Mouse (Mus musculus) Muller cell, postnatal 12 days (primary cell): ENCODE results near the gene Trnp1.

Experiments used
- DNase-seq: peaks from one replicate; pipeline ENCODE4 v3.0.0-alpha.2; 2015; ENCODE audit errors: inconsistent ontology term

Gene Trnp1

DNA sequence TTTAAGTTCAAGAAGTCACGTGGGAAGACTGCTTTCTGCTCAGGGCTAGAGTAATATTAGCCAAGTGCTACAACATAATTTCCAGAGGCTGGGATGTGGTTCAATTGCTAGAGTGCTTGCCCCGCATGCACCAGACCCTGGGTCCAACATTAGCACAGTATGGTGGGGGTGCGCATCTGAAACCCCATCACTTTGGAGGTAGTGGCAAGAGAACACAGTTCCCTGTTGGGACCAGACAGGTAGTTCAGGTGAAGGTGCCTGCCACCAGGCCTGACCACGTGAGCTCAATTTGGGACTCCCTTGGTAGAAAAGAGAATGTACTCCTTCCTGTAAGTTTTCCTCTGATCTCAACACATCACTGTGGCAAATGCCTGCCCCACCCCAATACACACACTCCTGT is 3.5 kb downstream of the Trnp1 start:
- no peak for DNase-seq

DNA sequence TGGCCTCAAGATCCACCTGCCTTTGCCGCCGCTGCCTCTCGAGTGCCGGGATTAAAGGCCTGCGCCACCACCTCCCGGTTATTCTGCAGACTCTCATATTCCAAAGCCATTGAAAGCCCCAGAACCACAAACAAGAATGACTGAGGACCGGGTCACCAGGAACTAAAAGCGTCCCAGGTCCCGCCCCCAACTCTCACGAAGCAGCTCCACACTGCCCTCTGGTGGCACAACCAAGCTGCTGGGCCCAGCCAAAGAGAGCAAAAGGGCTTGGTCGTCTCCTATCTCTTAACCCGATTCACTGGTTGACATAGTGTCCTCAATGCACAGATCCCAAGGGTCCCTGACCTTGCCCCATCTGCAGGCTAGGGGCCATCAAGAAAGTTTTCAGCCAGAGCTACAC is 3.9 kb downstream of the Trnp1 start:
- peak; percentile 92 for DNase-seq

DNA sequence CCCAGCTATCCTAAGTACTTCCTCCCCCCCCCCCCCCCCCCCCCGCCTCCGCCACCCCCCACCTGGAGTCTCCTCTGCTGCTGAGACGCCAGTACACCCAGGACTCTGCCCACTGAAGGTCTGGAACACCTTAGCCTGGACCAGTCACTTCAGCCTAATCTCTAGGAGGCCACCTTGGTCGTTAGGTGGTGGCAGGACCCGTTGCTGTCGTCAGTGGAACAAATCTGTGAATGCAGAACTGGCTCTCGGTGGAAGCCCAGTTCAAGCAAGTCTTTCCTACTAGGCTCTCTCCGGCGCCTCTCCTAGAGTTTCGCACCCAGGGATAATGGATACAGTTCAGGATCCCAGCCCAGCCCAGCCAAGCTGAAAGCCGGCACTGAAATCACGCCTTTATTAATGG is 4.5 kb downstream of the Trnp1 start:
- DNase-seq: no peak

DNA sequence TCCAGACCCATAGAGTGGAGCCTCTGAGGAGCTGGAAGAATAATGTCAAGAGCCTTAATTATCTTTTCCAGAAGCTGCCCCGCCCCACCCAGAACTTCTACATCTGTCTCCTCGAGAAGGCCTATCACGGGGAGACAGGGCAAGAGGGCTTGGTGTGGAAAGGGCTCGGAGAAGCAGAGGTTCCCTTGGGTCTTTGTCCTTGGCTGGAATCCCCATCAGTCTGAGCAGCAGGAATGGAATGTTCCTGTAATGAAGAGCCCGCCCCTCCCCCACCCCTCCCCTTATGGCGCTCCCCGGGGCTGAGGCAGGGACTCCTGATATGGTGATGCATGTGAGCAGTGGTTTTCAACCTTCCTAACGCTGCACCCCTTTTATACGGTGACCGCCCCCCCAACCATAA is 6.5 kb downstream of the Trnp1 start:
- peak; percentile 86 for DNase-seq

DNA sequence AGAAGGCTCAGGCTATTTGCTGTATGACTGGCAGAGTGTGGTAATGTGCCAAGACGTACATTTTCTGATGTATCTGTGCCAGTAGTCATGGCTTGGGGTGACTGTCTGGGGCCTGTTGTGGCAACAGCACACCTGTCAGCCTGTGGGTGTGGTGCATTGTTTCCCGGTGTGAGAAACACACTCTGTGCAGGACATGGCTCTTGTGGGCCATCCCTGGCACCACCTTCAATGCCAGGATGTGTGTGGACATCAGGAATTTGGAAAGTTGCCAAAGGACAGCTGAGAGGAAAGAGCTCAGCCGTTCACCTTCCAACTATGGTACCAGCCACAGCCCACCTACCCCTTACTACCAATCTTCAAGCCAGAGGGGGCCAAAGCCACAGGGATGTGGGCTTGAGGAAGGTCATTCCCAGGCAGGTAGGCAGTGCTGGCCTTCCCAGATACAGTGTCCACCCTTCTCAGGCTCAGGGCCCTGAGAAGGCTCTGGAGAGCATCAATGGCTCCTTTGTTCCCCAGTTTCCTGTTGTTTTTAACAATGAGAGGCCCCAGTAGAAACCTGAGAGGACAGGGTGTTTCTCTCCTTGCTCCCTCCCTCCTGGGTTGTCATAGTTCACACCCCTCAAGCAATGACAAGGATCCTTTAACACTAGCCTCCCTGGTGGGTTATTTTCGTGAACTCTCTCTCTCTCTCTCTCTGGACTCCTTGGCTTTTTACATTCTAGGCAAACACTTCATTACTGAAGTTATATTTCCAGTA is 8.7 kb downstream of the Trnp1 start:
- DNase-seq: peak; percentile 87

DNA sequence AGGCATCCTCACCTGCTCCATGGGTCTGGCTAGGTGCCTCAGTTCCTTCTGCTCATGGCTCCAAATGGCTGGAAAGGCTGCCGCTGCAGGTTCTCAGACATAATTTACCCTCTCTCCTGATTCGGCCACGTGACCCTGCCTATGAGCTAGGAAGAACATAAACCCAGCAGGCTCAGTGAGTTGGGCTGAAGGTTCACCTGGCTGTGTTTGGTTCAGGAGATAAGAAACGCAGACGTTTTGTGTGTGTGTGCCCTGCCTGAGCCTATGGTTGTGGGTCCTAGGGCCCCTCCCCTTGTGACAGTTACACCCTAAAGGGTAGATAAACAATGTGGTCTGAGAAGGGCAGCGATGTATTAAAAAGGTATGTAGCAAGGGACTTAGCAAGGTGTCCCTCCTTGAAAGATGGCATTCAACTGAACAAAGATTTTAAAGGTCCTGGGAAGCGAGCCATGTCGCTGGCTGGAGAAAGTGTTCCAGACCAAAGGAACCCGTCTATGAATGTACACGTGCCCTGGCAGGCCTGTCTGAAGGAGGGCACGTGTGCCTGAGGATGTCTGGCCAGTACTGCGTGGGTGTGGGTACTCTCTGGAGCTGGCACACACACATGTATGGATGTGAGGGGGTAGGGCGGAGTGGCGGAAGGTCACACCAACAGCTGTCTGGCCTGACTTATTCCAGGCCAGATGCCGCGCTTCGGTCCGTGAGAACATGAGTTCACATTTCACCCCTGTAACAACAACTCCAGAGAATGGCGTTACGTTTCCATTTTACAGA is 9.5 kb downstream of the Trnp1 start:
- no peak for DNase-seq

DNA sequence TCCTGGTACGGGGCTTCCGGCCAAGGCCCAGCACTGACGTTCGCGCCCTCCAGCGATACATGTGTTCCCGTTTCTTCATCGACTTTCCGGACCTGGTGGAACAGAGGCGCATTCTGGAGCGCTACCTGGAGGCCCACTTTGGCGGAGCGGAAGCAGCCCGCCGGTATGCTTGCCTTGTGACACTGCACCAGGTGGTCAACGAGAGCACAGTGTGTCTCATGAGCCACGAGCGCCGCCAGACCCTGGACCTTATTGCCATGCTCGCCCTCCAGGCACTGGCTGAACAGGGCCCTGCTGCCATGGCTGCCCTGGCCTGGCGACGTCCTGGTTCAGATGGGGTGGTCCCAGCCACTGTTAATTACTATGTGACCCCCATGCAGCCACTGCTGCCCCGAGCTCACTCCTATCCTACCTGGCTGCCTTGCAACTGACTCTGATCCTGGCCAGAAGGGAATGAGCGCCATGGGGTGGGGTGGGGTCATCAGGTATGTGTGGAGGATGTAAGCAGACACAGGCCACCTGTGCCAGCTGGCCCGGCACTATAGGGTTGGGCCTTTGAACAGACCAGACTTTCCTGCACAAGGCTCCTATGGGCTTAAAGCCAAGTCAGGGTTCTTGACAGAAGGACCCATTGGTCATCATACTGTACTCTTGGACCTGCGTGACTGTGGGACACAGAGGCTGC is 11.5 kb downstream of the Trnp1 start:
- no peak for DNase-seq

DNA sequence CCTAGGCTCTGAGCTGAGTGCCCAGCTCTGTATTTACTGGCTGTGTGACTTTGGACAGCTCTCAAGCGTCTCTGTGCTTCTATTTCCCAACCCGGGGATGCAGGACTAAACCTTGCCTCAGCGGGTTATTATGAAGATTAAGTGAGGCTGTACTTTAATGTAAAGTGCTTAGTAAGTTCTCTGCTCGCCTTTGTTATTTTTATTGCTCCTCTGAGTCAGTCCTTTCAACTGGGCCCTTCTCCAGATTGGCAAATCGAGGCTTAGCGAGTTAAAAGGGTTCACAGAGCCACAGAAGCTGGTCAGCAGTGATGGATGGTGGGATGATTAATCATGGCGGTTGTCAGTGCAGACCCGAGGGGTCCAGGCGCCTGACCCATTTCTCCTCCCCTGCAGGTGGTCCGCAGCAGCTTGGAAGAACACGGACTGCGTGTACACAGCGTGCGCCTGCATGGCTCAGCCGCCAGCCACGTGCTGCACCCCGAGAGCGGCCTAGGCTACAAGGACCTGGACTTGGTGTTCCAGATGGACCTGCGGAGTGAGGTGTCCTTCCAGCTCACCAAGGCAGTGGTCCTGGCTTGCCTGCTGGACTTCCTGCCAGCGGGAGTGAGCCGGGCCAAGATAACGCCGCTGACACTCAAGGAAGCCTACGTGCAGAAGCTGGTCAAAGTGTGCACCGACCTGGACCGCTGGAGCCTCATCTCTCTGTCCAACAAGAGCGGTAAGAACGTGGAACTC is 12.5 kb downstream of the Trnp1 start:
- no peak for DNase-seq

DNA sequence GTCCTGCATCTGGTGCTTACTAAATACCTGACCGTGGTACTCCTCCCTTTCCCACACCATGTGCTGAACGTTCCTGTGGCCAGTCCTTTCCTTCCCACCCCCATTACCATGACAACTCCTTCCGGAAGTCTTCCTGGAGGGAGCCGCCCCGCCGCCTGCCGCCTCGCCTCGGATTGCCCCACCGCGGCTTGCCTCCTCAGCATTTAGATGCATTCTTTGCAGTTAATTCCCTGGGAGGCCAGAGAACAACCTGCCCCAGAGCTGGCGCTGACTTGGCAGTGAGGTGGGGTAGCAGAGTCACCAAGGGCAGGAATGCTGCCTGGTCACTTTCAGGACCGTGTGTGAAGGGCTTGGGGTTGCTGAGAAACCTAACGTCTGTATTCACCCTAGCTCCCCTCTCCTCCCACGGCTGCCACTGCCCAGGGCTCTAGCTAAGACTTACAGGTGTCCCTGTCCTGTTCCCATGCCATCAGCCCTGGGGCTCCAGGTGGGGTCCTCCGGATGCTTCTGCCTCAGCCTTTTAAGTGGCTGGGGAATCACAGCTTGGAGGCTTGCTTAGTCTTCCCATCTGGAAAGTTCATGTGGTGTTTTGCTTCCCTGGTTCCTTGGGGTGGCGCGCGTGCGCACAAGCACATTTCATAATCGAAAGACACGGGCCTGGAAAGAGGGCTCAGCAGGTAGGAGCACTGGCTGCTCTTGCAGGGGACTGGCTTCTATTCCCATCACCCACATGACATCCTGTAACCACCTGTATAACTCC is 13.9 kb downstream of the Trnp1 start:
- DNase-seq: peak; percentile 75

DNA sequence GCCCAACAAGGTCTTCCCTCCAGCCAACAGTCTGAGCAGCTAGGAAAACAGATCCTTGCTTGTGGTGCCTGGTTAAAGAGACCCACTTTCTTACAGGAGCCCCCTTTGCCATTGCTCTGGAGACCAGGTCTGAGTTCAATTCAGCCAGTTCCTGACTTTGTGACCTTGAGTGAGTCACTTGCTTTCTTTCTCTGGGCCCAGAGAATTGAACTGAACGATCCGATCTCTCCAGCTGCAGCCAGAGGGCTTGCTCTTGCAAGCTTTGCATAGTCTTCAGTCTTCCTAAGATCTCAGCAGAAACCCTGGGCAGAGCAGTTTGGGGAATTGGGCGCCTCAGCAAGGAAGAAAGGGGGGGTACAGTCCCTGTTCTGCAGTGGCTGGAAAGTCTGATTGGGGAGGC is 15.9 kb downstream of the Trnp1 start:
- DNase-seq: no peak

DNA sequence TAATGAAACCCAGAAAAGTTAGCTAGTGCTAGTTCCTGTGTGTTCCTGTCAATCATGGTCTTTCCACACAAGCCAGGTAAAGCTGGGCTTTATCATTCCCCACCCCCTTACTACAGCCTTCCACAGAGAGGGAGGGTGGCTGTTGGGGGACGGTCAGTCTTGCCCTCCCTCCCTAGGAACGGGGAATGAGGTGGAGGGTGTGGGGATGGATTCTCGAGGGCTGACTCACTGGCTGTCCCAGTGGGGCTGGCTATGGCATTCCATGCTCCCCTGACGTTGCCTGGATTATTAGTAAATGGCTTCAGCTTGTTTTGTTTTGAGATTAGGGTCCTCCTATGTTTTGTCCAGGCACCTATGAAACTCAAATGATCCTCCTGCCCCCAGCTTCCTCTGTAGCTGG is 16.9 kb downstream of the Trnp1 start:
- peak; percentile 87 for DNase-seq

DNA sequence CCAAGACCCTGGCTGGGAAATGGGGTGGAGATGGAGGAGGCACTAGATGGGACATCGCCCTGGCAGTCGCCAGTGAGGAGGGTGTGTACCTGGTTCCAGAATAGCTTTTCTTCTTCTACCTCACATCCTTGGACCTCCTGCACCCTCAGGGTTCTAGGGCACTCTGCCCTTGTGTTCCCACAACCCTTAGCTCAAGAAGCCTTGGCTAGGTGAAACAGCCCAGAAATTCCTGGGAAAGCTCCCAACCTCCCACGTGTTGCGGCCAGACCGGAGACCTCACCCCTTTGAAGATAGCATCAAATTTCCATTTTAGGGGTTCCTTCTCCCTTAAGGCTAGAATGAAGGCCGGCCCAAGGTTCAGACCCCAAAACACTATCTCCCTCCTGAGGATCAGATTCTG is 17.6 kb downstream of the Trnp1 start:
- DNase-seq: no peak

DNA sequence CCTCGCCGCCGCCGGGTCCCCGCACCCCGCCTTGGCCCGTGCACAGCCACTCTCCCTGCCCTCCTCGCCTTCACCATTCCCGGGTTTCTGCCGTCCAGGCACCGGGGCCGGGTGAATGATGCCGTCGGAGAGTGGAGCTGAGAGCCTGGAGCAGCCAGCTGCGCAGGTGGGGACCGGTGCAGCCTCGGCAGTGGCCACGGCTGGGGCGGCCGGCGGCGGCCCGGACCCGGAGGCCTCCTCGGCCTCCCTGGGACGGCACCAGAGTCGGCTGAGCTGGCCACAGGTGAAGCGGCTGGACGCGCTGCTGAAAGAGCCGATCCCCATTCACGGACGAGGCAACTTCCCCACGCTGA is 18.2 kb downstream of the Trnp1 start:
- DNase-seq: no peak

DNA sequence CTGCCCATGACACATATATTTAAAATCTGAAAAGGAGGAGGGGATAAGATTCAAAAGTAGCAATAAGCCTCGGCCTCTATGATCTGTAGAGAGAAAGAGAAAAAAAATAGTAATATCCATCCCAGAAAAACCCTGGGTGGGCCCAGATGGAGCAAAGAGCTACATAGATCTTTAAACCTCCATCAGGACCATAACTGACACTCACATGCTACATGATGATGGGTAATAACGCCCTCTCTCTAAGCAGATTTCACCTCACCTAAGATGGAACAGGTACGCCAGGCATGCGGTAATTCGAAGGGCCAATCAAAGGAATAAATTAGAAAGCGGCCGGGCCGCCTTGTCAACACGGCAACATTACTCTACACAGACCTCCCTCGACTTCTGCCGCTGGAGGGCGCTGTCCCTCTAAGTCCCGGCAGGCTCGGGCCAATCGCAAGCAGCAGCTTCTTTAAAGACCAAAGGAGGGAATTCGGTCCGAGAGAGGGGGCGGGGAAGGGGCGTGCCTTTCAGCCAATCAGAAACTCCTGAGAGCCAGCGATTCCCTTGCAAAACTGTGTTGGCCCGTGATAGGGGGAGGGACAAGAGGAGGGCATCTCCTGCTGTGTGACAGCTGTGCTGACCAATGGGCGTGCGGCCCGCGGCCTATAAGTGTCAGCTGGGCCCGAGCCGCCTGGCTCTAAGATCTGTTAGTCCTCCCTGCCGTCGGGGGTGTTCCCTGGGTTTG is 18.7 kb downstream of the Trnp1 start, which contains the start of gene Tent5b:
Tent5b (plus strand) TSS at position 675 of the 727 bp plus-strand sequence.
- DNase-seq: peak; percentile 100

DNA sequence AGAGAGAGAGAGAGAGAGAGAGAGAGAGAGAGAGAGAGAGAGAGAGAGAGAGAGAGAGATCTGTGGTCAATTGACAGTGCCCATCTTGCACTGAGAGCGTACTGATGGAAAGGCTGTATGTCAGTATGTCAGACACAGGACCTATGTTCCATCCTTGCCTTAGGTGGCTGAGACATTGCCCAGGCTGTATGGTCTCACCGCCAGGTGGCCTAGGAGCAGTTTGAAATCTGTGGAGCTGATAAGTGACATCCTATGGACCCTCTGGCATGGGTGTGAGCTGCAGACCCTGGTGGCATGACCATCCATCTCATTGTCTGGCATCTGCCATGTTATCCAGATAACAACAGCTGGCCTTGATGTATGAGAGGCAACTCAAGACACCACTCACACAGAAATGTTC is 24.5 kb downstream of the Trnp1 start:
- DNase-seq: no peak

DNA sequence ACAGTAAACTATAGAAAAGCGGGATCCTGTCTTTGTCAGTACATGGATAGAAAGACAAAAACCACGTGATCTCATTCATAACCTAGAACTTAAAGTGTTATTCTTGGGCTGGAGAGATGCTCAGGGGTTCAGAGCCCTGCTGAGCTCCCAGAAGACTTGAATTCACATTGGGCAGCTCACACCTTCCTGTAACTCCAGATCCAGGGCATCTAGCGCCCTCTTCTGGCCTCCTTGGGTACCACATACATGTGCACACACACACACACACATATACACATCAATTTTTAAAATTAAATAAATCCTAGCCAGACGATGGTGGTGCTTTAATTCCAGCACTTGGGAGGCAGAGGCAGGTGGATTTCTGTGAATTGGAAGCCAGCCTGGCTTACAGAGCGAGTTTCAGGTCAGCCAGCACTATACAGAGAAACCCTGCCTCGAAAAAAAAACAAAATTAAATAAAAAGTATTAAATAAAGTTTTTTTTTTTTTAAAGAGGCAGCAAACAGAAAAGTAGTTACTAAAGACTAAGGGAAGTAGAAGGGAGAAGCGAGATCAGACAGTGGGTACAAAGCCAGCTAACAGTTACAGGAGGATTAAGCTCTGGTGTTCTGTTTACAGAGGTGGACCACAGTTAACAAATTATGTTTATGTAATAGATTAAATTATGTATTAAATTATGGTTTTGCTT is 27.1 kb downstream of the Trnp1 start:
- no peak for DNase-seq

DNA sequence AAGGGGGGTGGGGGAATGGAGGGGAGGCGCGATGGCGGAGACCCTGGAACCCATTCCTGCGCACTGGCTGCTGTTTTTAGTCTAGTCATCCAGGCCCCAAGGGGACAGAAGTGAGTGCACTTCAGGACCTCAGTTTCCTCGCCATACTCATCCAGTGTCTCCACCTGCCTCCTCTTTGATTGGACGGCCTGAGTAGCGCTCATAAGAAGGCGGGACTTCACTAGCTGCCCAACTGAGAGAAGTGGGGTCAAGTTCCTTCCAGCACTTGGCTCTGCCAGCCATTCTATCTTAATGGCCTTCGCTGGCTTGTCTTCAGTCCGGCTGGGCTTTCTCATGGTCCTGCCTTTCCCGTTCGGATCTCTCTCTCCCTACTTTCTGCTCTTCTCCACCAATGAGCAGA is 29.2 kb downstream of the Trnp1 start:
- DNase-seq: no peak

DNA sequence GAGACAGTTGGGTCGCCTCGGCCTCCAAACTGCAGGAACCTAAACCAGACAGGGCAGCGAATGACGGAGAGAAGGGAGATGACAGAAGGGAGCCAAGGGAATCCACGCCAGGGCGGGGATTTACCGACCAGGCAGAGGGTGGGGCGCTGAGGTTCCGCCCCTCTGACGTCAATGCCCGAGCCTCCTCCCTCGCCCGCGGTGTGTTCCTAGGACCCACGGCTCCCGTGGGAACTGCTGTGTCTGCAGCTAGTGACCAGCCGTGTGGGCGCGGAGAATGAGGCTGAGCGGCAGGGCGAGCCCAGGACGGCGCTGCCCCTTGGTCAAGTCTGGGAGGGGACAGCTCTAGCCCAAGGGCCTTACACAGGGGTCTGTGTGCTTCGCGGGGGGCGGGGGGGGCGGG is 30.3 kb downstream of the Trnp1 start:
- peak; percentile 89 for DNase-seq

DNA sequence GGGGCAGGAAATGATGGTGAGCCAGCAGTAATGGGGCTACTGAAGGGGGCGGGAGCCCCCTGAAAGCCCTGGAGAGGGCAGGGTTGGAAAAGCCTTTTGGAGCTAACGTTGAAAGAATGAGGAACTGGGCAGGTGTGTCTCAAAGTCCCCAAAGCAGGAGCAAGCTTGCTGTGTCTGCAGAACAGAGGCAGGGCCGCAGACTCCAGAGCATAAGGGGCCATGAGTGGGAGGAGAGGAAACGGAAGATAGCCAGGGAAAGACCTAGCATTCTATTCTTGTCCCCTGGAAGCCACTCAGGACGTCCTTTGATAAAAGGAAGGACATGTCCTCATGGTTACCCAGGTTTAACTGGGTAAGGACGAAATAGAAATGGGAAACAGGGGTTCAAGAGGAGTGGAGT is 35.2 kb downstream of the Trnp1 start:
- no peak for DNase-seq

DNA sequence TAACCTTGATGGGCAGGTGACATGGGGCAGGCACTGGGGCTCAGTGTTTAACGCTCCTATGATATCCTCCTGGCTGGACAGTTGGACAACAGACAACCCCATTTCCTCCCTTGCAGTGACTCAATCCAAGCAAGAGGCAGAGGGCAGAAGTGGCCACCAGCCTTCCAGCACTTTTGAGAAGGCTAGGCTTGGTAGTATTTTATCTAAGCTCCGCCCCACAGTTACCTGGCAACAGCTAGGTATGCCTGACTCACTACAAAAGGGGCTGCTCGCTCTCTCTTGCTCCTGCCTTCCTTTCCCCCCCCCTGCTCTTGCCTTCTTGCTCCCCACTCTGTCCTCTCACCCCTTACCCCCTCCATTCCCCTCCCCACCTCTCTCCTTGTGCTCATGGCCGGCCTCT is 37.0 kb downstream of the Trnp1 start:
- DNase-seq: no peak
